Mouse (Mus musculus): ENCODE measurements around the gene Rnd2. TPM values are rescaled to one million over a fixed set of nuclear protein-coding genes. Genes with fewer than 3 reads are reported as not detected.
"Not testable (repeated sequence)": the region's sequence is repeated elsewhere in the genome, so short reads cannot be mapped to it uniquely, and the experiment has no call there.

Gene Rnd2
- polyA plus RNA-seq, 1 experiment = 3.2 TPM

DNA sequence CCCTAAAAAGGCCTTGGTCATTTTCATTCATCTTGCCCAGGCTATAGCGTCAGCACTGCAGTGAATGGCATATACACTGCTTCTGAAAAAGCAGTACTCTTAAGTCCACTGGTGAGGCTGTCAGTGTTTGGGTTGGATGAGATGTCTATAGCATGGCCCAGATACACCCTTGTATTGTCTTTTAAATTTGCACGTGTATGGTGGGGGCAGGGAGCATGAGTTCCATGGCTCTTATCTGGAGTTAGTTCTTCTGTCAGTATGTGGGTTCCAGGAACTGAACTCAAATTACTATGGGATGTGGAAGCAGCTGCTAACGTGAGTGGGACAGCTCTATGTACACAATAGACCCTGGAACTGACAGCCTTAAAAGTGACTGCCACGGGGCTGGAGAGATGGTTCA, 29.0 kb upstream of the Rnd2 start:
- DNase-seq (ENCODE audit: low read depth in 1 of 2, low spot score in 2 of 2) = no peak
- Histone ChIP-seq H3K36me3 (ENCODE audit: control insufficient read depth, insufficient read depth, low read length) (peaks cover 16% of the 10 kb centered on the region), H3K27ac (ENCODE audit: insufficient read depth, low read length) (no peak overlapping the region), H3K27me3 (ENCODE audit: control insufficient read depth, insufficient read depth, low read length) (no peaks in the 10 kb centered on the region), H3K4me3 (ENCODE audit: extremely low read depth, insufficient read depth, insufficient read length) (no peak overlapping the region), H3K4me1 (ENCODE audit: control insufficient read depth, insufficient read depth, insufficient read length) (no peaks in the 10 kb centered on the region)
- no peak for TF ChIP-seq CTCF (IDR thresholded peaks at IDR 0.05; ENCODE audit: extremely low read depth, insufficient read depth, insufficient read length, insufficient replicate concordance)
- no peak for TF ChIP-seq POLR2A (IDR thresholded peaks at IDR 0.05; ENCODE audit: low read depth, low read length)
- 80% methylated on average over 4 of the region's 4 CpGs for WGBS

DNA sequence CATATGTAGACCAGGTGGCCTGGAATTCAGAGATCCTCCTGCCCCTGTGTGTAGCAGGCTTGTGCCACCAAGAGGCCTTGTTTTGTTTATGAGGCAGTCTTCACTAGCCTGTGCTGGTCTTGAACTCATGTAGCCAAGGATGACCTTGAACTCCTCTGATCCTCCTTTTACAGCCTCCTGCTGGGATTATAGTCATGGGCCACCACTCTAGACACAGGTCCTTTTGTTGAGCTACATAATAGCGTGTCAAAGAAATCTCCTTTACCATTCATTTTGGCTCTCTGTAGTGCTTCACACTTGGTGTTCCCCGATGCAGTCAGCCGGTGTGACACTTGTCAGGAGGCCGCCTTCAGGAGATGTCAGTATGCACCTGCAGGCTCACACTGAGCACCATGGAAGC, 27.9 kb upstream of the Rnd2 start:
- DNase-seq (ENCODE audit: low read depth in 1 of 2, low spot score in 2 of 2) = no peak
- peaks cover 12% of the 10 kb centered on the region for H3K36me3 ChIP-seq (ENCODE audit: control insufficient read depth, insufficient read depth, low read length)

DNA sequence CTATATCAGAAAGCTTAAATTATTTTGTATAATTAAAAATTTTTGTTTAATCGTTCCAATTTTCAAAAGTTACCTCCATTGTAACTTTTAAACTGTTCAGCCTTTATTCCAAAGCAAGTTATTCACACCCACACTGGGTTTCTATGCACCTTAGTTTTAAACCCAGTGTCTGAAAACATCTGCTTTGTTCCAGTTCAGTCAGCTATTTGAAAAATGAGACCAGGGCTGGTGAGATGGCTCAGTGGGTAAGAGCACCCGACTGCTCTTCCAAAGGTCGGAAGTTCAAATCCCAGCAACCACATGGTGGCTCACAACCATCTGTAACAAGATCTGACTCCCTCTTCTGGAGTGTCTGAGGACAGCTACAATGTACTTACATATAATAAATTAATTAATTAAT, 26.8 kb upstream of the Rnd2 start:
- not testable (repeated sequence) for H3K4me3 ChIP-seq (ENCODE audit: extremely low read depth, insufficient read depth, insufficient read length); H3K27me3 ChIP-seq (ENCODE audit: control insufficient read depth, insufficient read depth, low read length); DNase-seq (ENCODE audit: low read depth in 1 of 2, low spot score in 2 of 2); H3K4me1 ChIP-seq (ENCODE audit: control insufficient read depth, insufficient read depth, insufficient read length); H3K27ac ChIP-seq (ENCODE audit: insufficient read depth, low read length); H3K36me3 ChIP-seq (ENCODE audit: control insufficient read depth, insufficient read depth, low read length)
- 67% methylated on average over 3 of the region's 3 CpGs for WGBS

More for the DNA sequence above, 27.9 kb upstream of the Rnd2 start:
- no peak overlapping the region for H3K4me3 ChIP-seq (ENCODE audit: extremely low read depth, insufficient read depth, insufficient read length)
- no peaks in the 10 kb centered on the region for H3K4me1 ChIP-seq (ENCODE audit: control insufficient read depth, insufficient read depth, insufficient read length)
- no peaks in the 10 kb centered on the region for H3K27me3 ChIP-seq (ENCODE audit: control insufficient read depth, insufficient read depth, low read length)
- H3K27ac ChIP-seq (ENCODE audit: insufficient read depth, low read length) = no peak overlapping the region
- WGBS = 92% methylated on average over 4 of the region's 4 CpGs
- TF ChIP-seq POLR2A (IDR thresholded peaks at IDR 0.05; ENCODE audit: low read depth, low read length) = no peak

DNA sequence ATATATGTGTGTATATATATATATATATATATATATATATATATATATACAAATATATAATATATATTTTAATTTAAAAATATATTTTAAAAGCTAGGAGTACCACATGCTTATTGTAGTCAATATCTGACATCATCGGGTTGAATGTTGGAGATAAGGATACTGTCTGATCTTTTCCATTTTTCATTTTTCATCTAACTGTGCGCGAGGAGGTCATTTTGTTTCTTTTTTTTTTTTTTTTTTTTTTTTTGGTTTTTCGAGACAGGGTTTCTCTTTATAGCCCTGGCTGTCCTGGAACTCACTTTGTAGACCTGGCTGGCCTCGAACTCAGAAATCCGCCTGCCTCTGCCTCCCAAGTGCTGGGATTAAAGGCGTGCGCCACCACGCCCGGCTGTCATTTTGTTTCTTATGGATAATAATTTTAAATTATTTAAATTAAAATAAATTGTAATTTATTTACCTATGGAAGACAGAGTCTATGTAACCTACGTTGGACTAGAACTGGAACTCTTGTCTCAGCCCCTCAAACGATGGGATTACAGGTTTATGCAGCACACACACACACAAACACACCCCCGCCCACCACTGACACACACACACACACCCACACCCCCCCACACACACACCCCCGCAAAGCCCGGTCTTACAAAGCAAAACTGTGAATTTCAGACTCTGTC, 23.2 kb upstream of the Rnd2 start:
- DNase-seq (ENCODE audit: low read depth in 1 of 2, low spot score in 2 of 2); H3K4me1 ChIP-seq (ENCODE audit: control insufficient read depth, insufficient read depth, insufficient read length); H3K27ac ChIP-seq (ENCODE audit: insufficient read depth, low read length); H3K27me3 ChIP-seq (ENCODE audit: control insufficient read depth, insufficient read depth, low read length): not testable (repeated sequence)
- Histone ChIP-seq H3K36me3 (ENCODE audit: control insufficient read depth, insufficient read depth, low read length) (peaks cover 14% of the 10 kb centered on the region), H3K4me3 (ENCODE audit: extremely low read depth, insufficient read depth, insufficient read length) (peak overlapping the region; percentile 20)
- 28% methylated on average over 15 of the region's 15 CpGs for WGBS

DNA sequence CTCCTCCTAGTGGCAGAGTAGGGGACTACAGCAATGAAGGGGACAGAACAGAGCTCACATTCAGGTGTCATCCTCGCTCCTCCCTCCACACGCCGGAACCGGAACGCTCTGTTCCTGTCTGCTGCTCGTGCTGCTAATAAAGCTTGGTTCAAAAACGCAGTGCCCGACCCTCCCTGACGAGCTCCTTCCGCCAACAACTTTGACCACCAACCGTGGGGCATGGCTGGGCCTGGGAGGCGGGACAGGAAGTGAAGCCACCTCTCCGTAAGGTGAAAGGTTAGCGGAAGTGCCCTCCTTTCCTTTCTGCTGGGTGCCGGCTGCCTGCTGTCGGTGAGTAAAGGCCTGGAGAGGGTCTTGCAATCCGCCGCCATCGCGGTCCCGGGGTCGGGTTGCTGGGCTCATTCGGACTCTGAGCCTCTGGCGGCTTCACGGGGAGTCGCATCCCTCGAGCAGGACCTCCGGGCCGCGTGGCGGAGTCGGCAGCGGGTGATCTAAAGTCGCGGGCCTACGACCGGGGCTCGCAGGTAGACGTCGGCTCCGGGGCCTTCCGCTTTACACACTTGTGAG, 22.6 kb upstream of the Rnd2 start, which contains the start of gene Rpl27:
Gene Rpl27, plus strand, starts transcription at position 172 of the 567 bp plus-strand sequence.
- peaks cover 6% of the 10 kb centered on the region; the same call in 1 of the 2 replicates for H3K4me1 ChIP-seq (ENCODE audit: control insufficient read depth, insufficient read depth, insufficient read length)
- DNase-seq (ENCODE audit: low read depth in 1 of 2, low spot score in 2 of 2) = peak; percentile 96 to 100
- no peaks in the 10 kb centered on the region for H3K27me3 ChIP-seq (ENCODE audit: control insufficient read depth, insufficient read depth, low read length)
- H3K27ac ChIP-seq (ENCODE audit: insufficient read depth, low read length) = peak within 1 kb of the TSS; percentile 81
- under 1% methylated on average over 42 of the region's 42 CpGs for WGBS
- peak within 1 kb of the TSS; percentile 71 for H3K4me3 ChIP-seq (ENCODE audit: extremely low read depth, insufficient read depth, insufficient read length)
- H3K36me3 ChIP-seq (ENCODE audit: control insufficient read depth, insufficient read depth, low read length) = peaks cover 14% of the 10 kb centered on the region
- TF ChIP-seq CTCF (IDR thresholded peaks at IDR 0.05; ENCODE audit: extremely low read depth, insufficient read depth, insufficient read length, insufficient replicate concordance) = peak; percentile 59; the same call in 1 of the 2 replicates
- peak; percentile 76 for TF ChIP-seq POLR2A (IDR thresholded peaks at IDR 0.05; ENCODE audit: low read depth, low read length)

DNA sequence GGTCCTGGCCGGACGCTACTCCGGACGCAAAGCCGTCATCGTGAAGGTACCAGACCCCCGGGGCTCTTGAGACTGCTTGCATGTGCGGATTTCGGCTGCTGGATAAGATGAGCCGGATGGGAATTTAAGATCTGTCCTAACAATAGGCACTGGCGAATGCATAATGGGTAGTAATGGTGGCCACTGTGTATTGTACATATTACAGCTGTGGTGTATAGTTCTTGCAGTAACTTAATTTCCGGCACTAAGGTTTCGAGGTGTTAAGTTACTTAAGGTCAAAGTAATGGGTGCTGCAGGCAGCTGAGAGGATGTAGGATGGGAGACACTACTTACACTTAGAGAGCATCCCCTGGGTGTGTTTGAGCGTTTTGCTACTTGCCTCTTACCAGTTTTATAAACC, 22.0 kb upstream of the Rnd2 start:
- no peaks in the 10 kb centered on the region for H3K27me3 ChIP-seq (ENCODE audit: control insufficient read depth, insufficient read depth, low read length)
- no peak for DNase-seq (ENCODE audit: low read depth in 1 of 2, low spot score in 2 of 2)
- H3K4me1 ChIP-seq (ENCODE audit: control insufficient read depth, insufficient read depth, insufficient read length) = peaks cover 6% of the 10 kb centered on the region; the same call in 1 of the 2 replicates
- under 1% methylated on average over 14 of the region's 14 CpGs for WGBS
- TF ChIP-seq CTCF (IDR thresholded peaks at IDR 0.05; ENCODE audit: extremely low read depth, insufficient read depth, insufficient read length, insufficient replicate concordance) = no peak
- TF ChIP-seq POLR2A (IDR thresholded peaks at IDR 0.05; ENCODE audit: low read depth, low read length) = no peak
- H3K4me3 ChIP-seq (ENCODE audit: extremely low read depth, insufficient read depth, insufficient read length) = peak overlapping the region; percentile 71
- peak overlapping the region; percentile 81 for H3K27ac ChIP-seq (ENCODE audit: insufficient read depth, low read length)
- peaks cover 14% of the 10 kb centered on the region for H3K36me3 ChIP-seq (ENCODE audit: control insufficient read depth, insufficient read depth, low read length)

DNA sequence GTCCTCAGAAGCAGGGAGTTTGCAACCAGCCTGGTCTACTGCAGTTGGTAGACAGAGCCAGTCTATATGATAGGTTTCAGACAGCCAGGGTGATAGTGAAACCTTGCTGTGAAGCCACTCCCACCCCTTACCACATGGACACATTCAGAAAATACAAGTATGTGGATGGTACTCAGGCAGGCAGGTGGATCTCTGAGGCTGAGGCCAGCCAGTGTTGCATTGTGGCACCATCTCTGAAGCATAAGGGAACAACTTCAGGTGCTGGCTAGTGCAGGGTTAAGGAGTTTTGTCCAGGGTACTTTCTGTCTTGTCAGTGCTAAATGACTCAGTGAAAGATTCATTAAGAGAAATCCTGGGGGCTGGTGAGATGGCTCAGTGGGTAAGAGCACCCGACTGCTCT, 18.5 kb upstream of the Rnd2 start:
- Histone ChIP-seq H3K27ac (ENCODE audit: insufficient read depth, low read length) (no peak overlapping the region), H3K4me3 (ENCODE audit: extremely low read depth, insufficient read depth, insufficient read length) (no peak overlapping the region), H3K36me3 (ENCODE audit: control insufficient read depth, insufficient read depth, low read length) (peaks cover 14% of the 10 kb centered on the region), H3K27me3 (ENCODE audit: control insufficient read depth, insufficient read depth, low read length) (no peaks in the 10 kb centered on the region), H3K4me1 (ENCODE audit: control insufficient read depth, insufficient read depth, insufficient read length) (peaks cover 6% of the 10 kb centered on the region; the same call in 1 of the 2 replicates)
- TF ChIP-seq CTCF (IDR thresholded peaks at IDR 0.05; ENCODE audit: extremely low read depth, insufficient read depth, insufficient read length, insufficient replicate concordance) (no peak), POLR2A (IDR thresholded peaks at IDR 0.05; ENCODE audit: low read depth, low read length) (no peak)
- 89% methylated on average over 1 of the region's 1 CpGs for WGBS
- no peak for DNase-seq (ENCODE audit: low read depth in 1 of 2, low spot score in 2 of 2)

DNA sequence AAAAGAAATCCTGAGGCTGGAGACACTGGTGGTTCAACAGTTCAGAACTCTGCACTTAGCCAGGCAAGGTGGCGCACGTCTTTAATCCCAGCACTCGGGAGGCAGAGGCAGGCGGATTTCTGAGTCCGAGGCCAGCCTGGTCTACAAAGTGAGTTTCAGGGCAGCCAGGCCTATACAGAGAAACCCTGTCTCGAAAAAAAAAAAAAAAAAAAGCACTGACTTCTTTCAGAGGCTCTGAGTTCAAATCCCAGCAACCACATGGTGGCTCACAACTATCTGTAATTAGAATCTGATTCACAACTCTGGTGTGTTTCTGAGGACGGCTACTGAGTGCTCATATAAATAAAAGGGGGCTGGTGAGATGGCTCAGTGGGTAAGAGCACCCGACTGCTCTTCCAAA, 17.9 kb upstream of the Rnd2 start:
- not testable (repeated sequence) for H3K4me3 ChIP-seq (ENCODE audit: extremely low read depth, insufficient read depth, insufficient read length); H3K4me1 ChIP-seq (ENCODE audit: control insufficient read depth, insufficient read depth, insufficient read length); H3K27ac ChIP-seq (ENCODE audit: insufficient read depth, low read length); H3K27me3 ChIP-seq (ENCODE audit: control insufficient read depth, insufficient read depth, low read length); DNase-seq (ENCODE audit: low read depth in 1 of 2, low spot score in 2 of 2)
- 91% methylated on average over 8 of the region's 8 CpGs for WGBS
- peaks cover 14% of the 10 kb centered on the region for H3K36me3 ChIP-seq (ENCODE audit: control insufficient read depth, insufficient read depth, low read length)
